13 mouse cellular contexts compared by ENCODE assay signal in the genomic region with DNA sequence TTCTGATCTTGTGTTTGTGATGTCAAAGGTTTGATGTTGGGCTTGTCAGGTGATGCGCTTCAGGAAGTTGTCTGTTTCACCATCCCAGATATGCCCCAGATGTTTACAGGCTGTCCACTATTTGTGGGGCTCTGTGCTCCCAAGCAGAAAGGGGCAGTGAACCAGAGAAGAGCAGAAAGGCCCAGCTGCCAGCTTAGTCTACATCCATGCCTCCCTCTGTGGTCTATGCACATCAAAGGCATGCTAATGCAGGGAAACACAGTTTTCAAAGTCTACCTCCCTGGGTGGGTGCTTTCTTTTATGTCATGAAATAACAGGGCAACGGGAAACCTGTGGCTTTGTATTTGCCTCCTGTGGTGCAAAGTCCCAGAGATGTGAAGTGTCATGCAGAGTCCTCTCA. TPM values are rescaled to one million over a fixed set of nuclear protein-coding genes. Genes with fewer than 3 reads are reported as not detected.
A peak's percentile ranks its signal among the peaks of the same experiment; 100 is the strongest.
DNase-seq lines count a peak whose midpoint lies in the region; ATAC-seq and TF ChIP-seq lines count a peak whose summit lies in the region.
"Had no signal": no experiment of that assay in that cellular context is flagged by ENCODE, and none has a peak within 500 bp of the region (broad histone marks: within the 10 kb centered on the region; RNA-seq: fewer than 3 reads in every experiment).

No protein-coding gene starts in this region.

- H3K4me3 ChIP-seq in kidney, embryonic 14.5 days (ENCODE audit: low read length), result no peak overlapping the region
- no peak overlapping the region for H3K4me3 ChIP-seq in CH12.LX (replicated peaks in 1 of 3; ENCODE audit: low read depth in 2 of 3, low read length in 2 of 3, poor library complexity in 1 of 3)
- H3K4me3 ChIP-seq in neural tube, embryonic 15.5 days (replicated peaks), result no peak overlapping the region
- H3K4me3 ChIP-seq: heart, adult 2 months; liver, embryonic 13.5 days had no signal

- no peak overlapping the region for H3K27ac ChIP-seq in kidney, embryonic 14.5 days (ENCODE audit: low read depth, low read length)
- no peak overlapping the region for H3K27ac ChIP-seq in CH12.LX (ENCODE audit: insufficient read depth, low read depth)
- H3K27ac ChIP-seq in neural tube, embryonic 15.5 days (replicated peaks), result no peak overlapping the region
- H3K27ac ChIP-seq: heart, adult 2 months; liver, embryonic 13.5 days had no signal

- H3K9me3 ChIP-seq in kidney, embryonic 14.5 days (ENCODE audit: control insufficient read depth, low read length), result no peaks in the 10 kb centered on the region
- peaks cover 10% of the 10 kb centered on the region for H3K9me3 ChIP-seq in CH12.LX (replicated peaks; ENCODE audit: low read length)
- no peaks in the 10 kb centered on the region for H3K9me3 ChIP-seq in neural tube, embryonic 15.5 days (replicated peaks)

- ATAC-seq in kidney, embryonic 14.5 days (ENCODE audit: low FRiP score, low TSS enrichment), result peak; percentile 71
- ATAC-seq in neural tube, embryonic 15.5 days (ENCODE audit: low FRiP score), result no peak
- ATAC-seq: intestine, postnatal 0 days had no signal

- intact Hi-C loops in left cerebral cortex, postnatal 4 days (cut with DNase I), result no loop called here

- 29% methylated on average over 2 of the region's 2 CpGs for WGBS in kidney, embryonic 14.5 days
- 35% methylated on average over 2 of the region's 2 CpGs for WGBS in neural tube, embryonic 15.5 days

- H3K36me3 ChIP-seq in kidney, embryonic 14.5 days (ENCODE audit: control insufficient read depth, insufficient read depth, low read length), result no peaks in the 10 kb centered on the region
- no peaks in the 10 kb centered on the region for H3K36me3 ChIP-seq in CH12.LX (replicated peaks in 1 of 2; ENCODE audit: control insufficient read depth in 1 of 2, insufficient read depth in 1 of 2, low read length in 1 of 2)
- no peaks in the 10 kb centered on the region for H3K36me3 ChIP-seq in neural tube, embryonic 15.5 days
- H3K36me3 ChIP-seq: liver, embryonic 13.5 days had no signal

- no peak overlapping the region for H3K4me2 ChIP-seq in kidney, embryonic 14.5 days (replicated peaks; ENCODE audit: low read depth, low read length)
- peak overlapping the region; percentile 5; the same call in 1 of the 2 replicates for H3K4me2 ChIP-seq in CH12.LX (ENCODE audit: insufficient read depth, low read depth, poor library complexity, severe bottlenecking)
- H3K4me2 ChIP-seq in neural tube, embryonic 15.5 days, result no peak overlapping the region
- H3K4me2 ChIP-seq: liver, embryonic 13.5 days had no signal

- H3K79me2 ChIP-seq in CH12.LX (replicated peaks; ENCODE audit: control insufficient read depth, extremely low read depth, insufficient read depth, poor library complexity, severe bottlenecking), result no peaks in the 10 kb centered on the region

- no peak overlapping the region for H3K9ac ChIP-seq in kidney, embryonic 14.5 days (ENCODE audit: low read depth, low read length)
- H3K9ac ChIP-seq in CH12.LX (ENCODE audit: insufficient read depth, low read depth), result no peak overlapping the region
- no peak overlapping the region for H3K9ac ChIP-seq in neural tube, embryonic 15.5 days (replicated peaks)
- H3K9ac ChIP-seq: liver, embryonic 13.5 days had no signal

- peaks cover 4% of the 10 kb centered on the region for H3K4me1 ChIP-seq in kidney, embryonic 14.5 days (ENCODE audit: control insufficient read depth, insufficient read depth, low read length)
- peaks cover 15% of the 10 kb centered on the region in 2 experiments for H3K4me1 ChIP-seq in CH12.LX (ENCODE audit: control insufficient read depth in 1 of 2, insufficient read depth in 2 of 2)
- peaks cover 2% of the 10 kb centered on the region; the same call in 1 of the 2 replicates for H3K4me1 ChIP-seq in neural tube, embryonic 15.5 days

- no peak for DNase-seq in kidney, adult 8-10 months
- DNase-seq in A20 (ENCODE audit: low read depth, low spot score) (peak; percentile 87), CH12.LX (ENCODE audit: extremely low read depth) (peak; percentile 31)
- peak; percentile 23 for DNase-seq in embryo, embryonic 11 days
- DNase-seq in right cerebral cortex, postnatal 4 days, result no peak
- DNase-seq in left cerebral cortex, postnatal 4 days, result no peak
- DNase-seq: cerebellum, adult 9-10 months; heart, adult 2 months; heart, postnatal 14 days; liver, embryonic 13.5 days had no signal

- TF ChIP-seq CTCF in CH12.LX (conservative IDR thresholded peaks at IDR 0.05 in 1 of 2, IDR thresholded peaks at IDR 0.05 in 1 of 2; ENCODE audit: low read depth in 2 of 2, low read length in 2 of 2), result no peak

- dilution Hi-C loops in CH12.LX (cut with MboI; ENCODE audit: extremely low pct_ligation_motif_present, extremely low pct_unique_long_range_greater_than_20kb, low sequenced_read_pairs), result no loop called here

- in situ Hi-C loops in CH12.LX (cut with MboI; ENCODE audit: low pct_ligation_motif_present, low pct_unique_long_range_greater_than_20kb, low sequenced_read_pairs), result no loop called here

- TF ChIP-seq EP300 in CH12.LX (IDR thresholded peaks at IDR 0.05; ENCODE audit: low read length), result no peak

- H3K27me3 ChIP-seq in kidney, embryonic 14.5 days (ENCODE audit: control insufficient read depth, insufficient read depth, low read length), result no peaks in the 10 kb centered on the region
- H3K27me3 ChIP-seq in CH12.LX (replicated peaks), result no peaks in the 10 kb centered on the region
- H3K27me3 ChIP-seq in neural tube, embryonic 15.5 days (replicated peaks), result no peaks in the 10 kb centered on the region
- H3K27me3 ChIP-seq: liver, embryonic 13.5 days had no signal

- no peak for TF ChIP-seq POLR2A in CH12.LX (IDR thresholded peaks at IDR 0.05; ENCODE audit: low read depth, low read length)

- TF ChIP-seq RAD21 in CH12.LX (IDR thresholded peaks at IDR 0.05; ENCODE audit: low read depth, low read length), result no peak

TF ChIP-seq in CH12.LX, 34 proteins besides CTCF, POLR2A, EP300 and RAD21:
- TF ChIP-seq POLR2AphosphoS2 (IDR thresholded peaks at IDR 0.05; ENCODE audit: low read depth, low read length) (no peak), MYC (IDR thresholded peaks at IDR 0.05; ENCODE audit: low read depth, low read length) (no peak), BHLHE40 (IDR thresholded peaks at IDR 0.05; ENCODE audit: low read depth, low read length) (peak; percentile 35), TCF12 (IDR thresholded peaks at IDR 0.05; ENCODE audit: low read depth, low read length) (peak; percentile 42; the same call in 1 of the 2 replicates)

RNA-seq across cellular contexts. Expression of a gene that starts 35.2 kb away (rescaled TPM):
- 0.47 and 0.79 TPM in 2 replicates for polyA plus RNA-seq in kidney, embryonic 14.5 days (2014; fragmentation: Nextera tagmentation; extraction: Ambion mirVana)
- 13.2 and 24.5 TPM in 2 replicates for total RNA-seq in CH12.LX (2012; rRNA removed)
- 7.0 and 8.6 TPM in 2 replicates for total RNA-seq in CH12.LX (2014; rRNA removed)
- 5.2 and 5.3 TPM in 2 replicates for polyA plus RNA-seq in CH12.LX (2012; ENCODE audit: insufficient read length, low read depth)
- polyA plus RNA-seq in neural tube, embryonic 15.5 days (2015; fragmentation: Nextera tagmentation; extraction: Ambion mirVana), result 0.35 TPM in 1 of 2 replicates, not detected in the other
- not detected for total RNA-seq in left cerebral cortex, postnatal 4 days (2021)
- polyA plus RNA-seq: intestine, postnatal 0 days had no signal

Comparison
In these comparisons a context has a peak if more than half of its experiments do, and no peak if none do; other contexts are left out.
1. DNase-seq: peak in A20 (single experiment), CH12.LX (single experiment) and embryo, embryonic 11 days (single experiment); none in kidney, adult 8-10 months (0 of 2), right cerebral cortex, postnatal 4 days (single experiment) and left cerebral cortex, postnatal 4 days (single experiment).